Mouse (Mus musculus) kidney, adult 2 months (tissue): ENCODE results near the gene Pdzd7.

Source experiments
- CTCF ChIP-seq: fragments of 200-500 bp; conservative IDR thresholded peaks from 2 replicates; pipeline ENCODE4 v1.5.1; 2011; ENCODE audit warnings: low read depth, mild to moderate bottlenecking, control low read depth, low read length, moderate library complexity, mixed read lengths; ENCODE audit not compliant: insufficient read depth, insufficient read length
- POLR2A ChIP-seq: fragments of 200-500 bp; IDR thresholded peaks from one replicate; pipeline ENCODE4 v1.6.1; 2011; ENCODE audit warnings: low read depth, low read length, control low read depth

DNA sequence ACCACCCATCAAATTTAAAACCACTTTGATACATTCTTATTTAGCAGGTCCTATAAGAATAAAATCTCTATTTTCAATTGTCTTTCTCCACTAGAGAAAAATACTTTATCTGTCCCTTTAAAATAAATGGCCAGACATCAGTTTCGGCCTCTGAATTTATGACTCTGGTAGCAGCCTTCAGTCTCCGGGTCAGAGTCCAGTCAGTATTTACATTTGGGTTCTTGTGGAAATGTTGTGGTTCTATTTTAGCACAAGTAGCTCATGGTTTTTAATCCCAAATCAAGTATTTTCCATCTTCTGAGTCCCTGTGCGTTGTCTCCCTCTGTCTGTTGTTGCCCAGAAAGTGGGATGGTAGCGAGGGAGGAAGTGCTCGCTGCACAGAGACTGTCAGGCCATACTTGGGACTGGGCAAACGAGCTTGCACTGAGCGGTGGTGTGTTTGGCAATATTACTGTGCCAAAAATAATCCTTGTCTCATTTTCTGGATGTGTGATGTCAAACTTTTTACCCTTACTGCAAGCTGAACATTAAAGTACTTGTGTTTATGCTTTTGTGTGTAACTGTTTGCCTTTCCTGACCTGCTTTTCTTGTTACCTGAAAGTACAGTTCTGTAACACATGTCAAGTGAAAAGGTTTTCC lies 62.9 kb downstream of the Pdzd7 start:
- TF ChIP-seq CTCF (no peak), POLR2A (no peak)
